Mouse (Mus musculus) CH12.LX (cell line): Measurements from ENCODE around the gene 6030408B16Rik. TPM values are rescaled to one million over a fixed set of nuclear protein-coding genes. Genes with fewer than 3 reads are reported as not detected.

Experiments used
- DNase-seq: peaks from one replicate; pipeline ENCODE4 v3.0.0-alpha.2; 2013; ENCODE audit errors: extremely low read depth
- H3K27ac ChIP-seq: 2 replicates; pipeline ENCODE4 v1.5.1; 2012; ENCODE audit warnings: low read depth, mild to moderate bottlenecking, control low read depth, moderate library complexity; ENCODE audit not compliant: insufficient read depth
- H3K27me3 ChIP-seq: replicated peaks from 2 replicates; pipeline ENCODE3; 2012; ENCODE audit warnings: inconsistent platforms
- H3K36me3 ChIP-seq, 2 experiments: replicated peaks in 1 of 2; 2 replicates each; pipeline versions ENCODE3 to v1.6.1; 2012; ENCODE audit warnings: inconsistent platforms in 1 of 2, low read length in 1 of 2, mild to moderate bottlenecking in 1 of 2, mixed read lengths in 1 of 2, moderate library complexity in 1 of 2; ENCODE audit not compliant: control insufficient read depth in 1 of 2, insufficient read depth in 1 of 2
- H3K4me1 ChIP-seq, 2 experiments: 2 replicates each; pipeline ENCODE4 v1.6.1; 2012; ENCODE audit warnings: inconsistent platforms in 1 of 2, moderate library complexity in 1 of 2; ENCODE audit not compliant: insufficient read depth in 2 of 2, control insufficient read depth in 1 of 2
- H3K4me2 ChIP-seq: 2 replicates; pipeline ENCODE4 v1.6.1; 2012; ENCODE audit warnings: low read depth, mild to moderate bottlenecking, control low read depth; ENCODE audit not compliant: poor library complexity, insufficient read depth, severe bottlenecking
- H3K4me3 ChIP-seq, 3 experiments: fragments of 150-350 bp in 1 of 3; sonication (generic) in 1 of 3; replicated peaks in 1 of 3; 2 replicates each; pipeline versions ENCODE3 to v1.5.1; 2011 to 2012; ENCODE audit warnings: low read depth in 2 of 3, low read length in 2 of 3, mild to moderate bottlenecking in 2 of 3, moderate library complexity in 2 of 3, control low read depth in 1 of 3, improper control_type of control experiment in 1 of 3, inconsistent platforms in 1 of 3, mixed read lengths in 1 of 3; ENCODE audit not compliant: poor library complexity in 1 of 3
- H3K79me2 ChIP-seq: replicated peaks from 2 replicates; pipeline ENCODE4 v1.6.1; 2012; ENCODE audit warnings: mild to moderate bottlenecking, moderate library complexity; ENCODE audit not compliant: control insufficient read depth, poor library complexity, insufficient read depth, severe bottlenecking; ENCODE audit errors: extremely low read depth
- H3K9ac ChIP-seq: 2 replicates; pipeline ENCODE4 v1.6.1; 2012; ENCODE audit warnings: low read depth, mild to moderate bottlenecking, control low read depth, moderate library complexity; ENCODE audit not compliant: insufficient read depth
- H3K9me3 ChIP-seq: replicated peaks from 2 replicates; pipeline ENCODE3; 2012; ENCODE audit warnings: low read length, inconsistent platforms, mixed read lengths
- BHLHE40 ChIP-seq: IDR thresholded peaks from 2 replicates; pipeline ENCODE4 v1.6.1; 2011; ENCODE audit warnings: mild to moderate bottlenecking, low read depth, low read length, improper control_type of control experiment
- CHD2 ChIP-seq: IDR thresholded peaks from 2 replicates; pipeline ENCODE4 v1.6.1; 2011; ENCODE audit warnings: low read length, improper control_type of control experiment
- CTCF ChIP-seq, 2 experiments: IDR thresholded peaks in 1 of 2; conservative IDR thresholded peaks in 1 of 2; 2 replicates each; pipeline ENCODE4 v1.5.1; 2011 to 2012; ENCODE audit warnings: low read depth in 2 of 2, low read length in 2 of 2, improper control_type of control experiment in 1 of 2, inconsistent platforms in 1 of 2, mild to moderate bottlenecking in 1 of 2, moderate library complexity in 1 of 2
- E2F4 ChIP-seq: IDR thresholded peaks from 2 replicates; pipeline ENCODE4 v1.6.1; 2011; ENCODE audit warnings: low read depth, low read length, improper control_type of control experiment; ENCODE audit not compliant: insufficient replicate concordance
- EP300 ChIP-seq: IDR thresholded peaks from 2 replicates; pipeline ENCODE4 v1.6.1; 2011; ENCODE audit warnings: low read length, improper control_type of control experiment
- ETS1 ChIP-seq: conservative IDR thresholded peaks from 2 replicates; pipeline ENCODE4 v1.6.1; 2012; ENCODE audit warnings: low read depth, mild to moderate bottlenecking, inconsistent platforms, low read length, improper control_type of control experiment, moderate library complexity
- HCFC1 ChIP-seq: IDR thresholded peaks from 2 replicates; pipeline ENCODE4 v1.6.1; 2012; ENCODE audit warnings: low read depth, mild to moderate bottlenecking, inconsistent platforms, low read length, improper control_type of control experiment
- IRF4 ChIP-seq: IDR thresholded peaks from 2 replicates; pipeline ENCODE4 v1.6.1; 2014; ENCODE audit warnings: low read depth, mild to moderate bottlenecking, inconsistent platforms, low read length, improper control_type of control experiment
- JUND ChIP-seq: conservative IDR thresholded peaks from 2 replicates; pipeline ENCODE4 v1.6.1; 2011; ENCODE audit warnings: low read depth, low read length, improper control_type of control experiment
- MAFK ChIP-seq: IDR thresholded peaks from 2 replicates; pipeline ENCODE4 v1.6.1; 2011; ENCODE audit warnings: low read length, improper control_type of control experiment; ENCODE audit not compliant: insufficient replicate concordance
- MAX ChIP-seq: IDR thresholded peaks from 2 replicates; pipeline ENCODE4 v1.6.1; 2011; ENCODE audit warnings: low read length, improper control_type of control experiment
- MAZ ChIP-seq: IDR thresholded peaks from 2 replicates; pipeline ENCODE4 v1.6.1; 2012; ENCODE audit warnings: low read depth, mild to moderate bottlenecking, inconsistent platforms, low read length, improper control_type of control experiment, moderate library complexity
- MXI1 ChIP-seq: IDR thresholded peaks from 2 replicates; pipeline ENCODE4 v1.6.1; 2011; ENCODE audit warnings: mild to moderate bottlenecking, low read depth, low read length, improper control_type of control experiment
- MYC ChIP-seq: IDR thresholded peaks from 2 replicates; pipeline ENCODE4 v1.6.1; 2011; ENCODE audit warnings: low read depth, mild to moderate bottlenecking, improper control_type of control experiment, low read length
- NRF1 ChIP-seq: IDR thresholded peaks from 2 replicates; pipeline ENCODE4 v1.6.1; 2014; ENCODE audit warnings: low read depth, mild to moderate bottlenecking, inconsistent platforms, low read length, improper control_type of control experiment, moderate library complexity
- PAX5 ChIP-seq: IDR thresholded peaks from 2 replicates; pipeline ENCODE4 v1.6.1; 2012; ENCODE audit warnings: low read length, inconsistent platforms, mixed read lengths
- RCOR1 ChIP-seq: conservative IDR thresholded peaks from 2 replicates; pipeline ENCODE4 v1.6.1; 2012; ENCODE audit warnings: low read depth, mild to moderate bottlenecking, inconsistent platforms, low read length, improper control_type of control experiment
- SMC3 ChIP-seq: IDR thresholded peaks from 2 replicates; pipeline ENCODE4 v1.6.1; 2011; ENCODE audit warnings: low read depth, low read length, improper control_type of control experiment
- TBP ChIP-seq: conservative IDR thresholded peaks from 2 replicates; pipeline ENCODE4 v1.6.1; 2011; ENCODE audit warnings: low read depth, low read length, improper control_type of control experiment
- UBTF ChIP-seq: IDR thresholded peaks from 2 replicates; pipeline ENCODE4 v1.6.1; 2012; ENCODE audit warnings: low read depth, mild to moderate bottlenecking, inconsistent platforms, low read length, improper control_type of control experiment, moderate library complexity
- USF2 ChIP-seq: conservative IDR thresholded peaks from 2 replicates; pipeline ENCODE4 v1.6.1; 2011; ENCODE audit warnings: low read depth, low read length, improper control_type of control experiment
- ZC3H11A ChIP-seq: IDR thresholded peaks from 2 replicates; pipeline ENCODE4 v1.6.1; 2012; ENCODE audit warnings: low read depth, mild to moderate bottlenecking, inconsistent platforms, low read length, improper control_type of control experiment
- ZKSCAN1 ChIP-seq: IDR thresholded peaks from 2 replicates; pipeline ENCODE4 v1.6.1; 2012; ENCODE audit warnings: low read depth, inconsistent platforms, low read length, improper control_type of control experiment, borderline replicate concordance
- ZMIZ1 ChIP-seq: IDR thresholded peaks from 2 replicates; pipeline ENCODE4 v1.6.1; 2012; ENCODE audit warnings: low read depth, mild to moderate bottlenecking, inconsistent platforms, low read length, improper control_type of control experiment
- dilution Hi-C: fragments of 300-500 bp; cut with MboI; formaldehyde crosslinking; loops from 2 replicates; pipeline ENCODE4 v1.14.3; 2020; ENCODE audit warnings: low sequenced_read_pairs; ENCODE audit not compliant: extremely low pct_unique_long_range_greater_than_20kb, extremely low pct_ligation_motif_present
- in situ Hi-C: fragments of 300-500 bp; cut with MboI; formaldehyde crosslinking; loops from 3 replicates; pipeline ENCODE4 v1.14.3; 2019; ENCODE audit warnings: low sequenced_read_pairs, low pct_ligation_motif_present, low pct_unique_long_range_greater_than_20kb, mixed read lengths
- polyA plus RNA-seq: library from polyadenylated mRNA; unstranded; fragments of >175 nt; gene quantifications from 2 replicates; pipeline ENCODE4 v1.2.1, GENCODE M21; 2012; ENCODE audit warnings: low read depth; ENCODE audit not compliant: insufficient read length
- total RNA-seq, 2 experiments: library from RNA; depleted of rRNA; stranded (reverse); fragments of 300-350 nt in 1 of 2; fragments of >200 nt in 1 of 2; gene quantifications; 2 replicates each; pipeline ENCODE4 v1.2.3; 2012 to 2014

The 6030408B16Rik gene
- total and polyA plus RNA-seq, 3 experiments: 0.13 to 0.17 TPM; not detected in 1

GRCm38 (mm10) chr15:101292012-101292411, 1.0 kb upstream of the 6030408B16Rik start:
- H3K4me3 ChIP-seq: no peak overlapping the region
- no peak for TF ChIP-seq CTCF (conservative IDR thresholded peaks at IDR 0.05 in 1 of 2, IDR thresholded peaks at IDR 0.05 in 1 of 2; ENCODE audit: low read depth in 2 of 2, low read length in 2 of 2)
- no peak for TF ChIP-seq ZC3H11A
- no peak for TF ChIP-seq PAX5
- no peak for TF ChIP-seq RCOR1
- TF ChIP-seq ZKSCAN1: no peak
- TF ChIP-seq UBTF: no peak
- TF ChIP-seq MAZ: no peak
- no peak for TF ChIP-seq USF2
- no peak for TF ChIP-seq NRF1
- TF ChIP-seq SMC3: no peak
- no peaks in the 10 kb centered on the region for H3K9me3 ChIP-seq
- H3K27me3 ChIP-seq: no peaks in the 10 kb centered on the region
- dilution Hi-C loops (no loop called here), in situ Hi-C loops (no loop called here)
- H3K36me3 ChIP-seq: peaks cover 39 to 63% of the 10 kb centered on the region in 2 experiments
- no peak overlapping the region for H3K9ac ChIP-seq
- H3K79me2 ChIP-seq: no peaks in the 10 kb centered on the region
- no peak overlapping the region for H3K27ac ChIP-seq
- DNase-seq: no peak
- no peak overlapping the region for H3K4me2 ChIP-seq
- peaks cover 3 to 5% of the 10 kb centered on the region in 2 experiments; a peak in 2 of 4 replicates for H3K4me1 ChIP-seq

- dilution Hi-C loops (no loop called here), in situ Hi-C loops (no loop called here)
- Histone ChIP-seq H3K79me2 (no peaks in the 10 kb centered on the region), H3K9ac (no peak overlapping the region), H3K36me3 (peaks cover 23 to 40% of the 10 kb centered on the region in 2 experiments), H3K9me3 (no peaks in the 10 kb centered on the region), H3K4me1 (peaks cover 3 to 5% of the 10 kb centered on the region in 2 experiments; a peak in 1 of 4 replicates), H3K4me3 (no peak overlapping the region), H3K27ac (no peak overlapping the region), H3K4me2 (no peak overlapping the region), H3K27me3 (no peaks in the 10 kb centered on the region)
- TF ChIP-seq MAX: no peak
- DNase-seq: no peak
Measured at GRCm38 (mm10) chr15:101294028-101294894, 1.2 kb downstream of the 6030408B16Rik start.

- dilution Hi-C loops (no loop called here), in situ Hi-C loops (no loop called here)
- DNase-seq: no peak
- Histone ChIP-seq H3K9me3 (no peaks in the 10 kb centered on the region), H3K4me1 (peaks cover 3 to 5% of the 10 kb centered on the region in 2 experiments; a peak in 1 of 4 replicates), H3K4me2 (no peak overlapping the region), H3K79me2 (no peaks in the 10 kb centered on the region), H3K36me3 (peaks cover 15 to 32% of the 10 kb centered on the region in 2 experiments), H3K27me3 (no peaks in the 10 kb centered on the region), H3K4me3 (no peak overlapping the region), H3K27ac (no peak overlapping the region), H3K9ac (no peak overlapping the region)
- no peak for TF ChIP-seq MXI1
- TF ChIP-seq MAFK: no peak
- TF ChIP-seq CTCF (conservative IDR thresholded peaks at IDR 0.05 in 1 of 2, IDR thresholded peaks at IDR 0.05 in 1 of 2; ENCODE audit: low read depth in 2 of 2, low read length in 2 of 2): no peak
- no peak for TF ChIP-seq MYC
- TF ChIP-seq ETS1: no peak
- TF ChIP-seq IRF4: no peak
- no peak for TF ChIP-seq TBP
- TF ChIP-seq BHLHE40: no peak
- no peak for TF ChIP-seq JUND
- TF ChIP-seq ZMIZ1: no peak
- no peak for TF ChIP-seq CHD2
- no peak for TF ChIP-seq E2F4
- TF ChIP-seq PAX5: no peak
- no peak for TF ChIP-seq HCFC1
- no peak for TF ChIP-seq EP300
- no peak for TF ChIP-seq ZKSCAN1
- TF ChIP-seq USF2: no peak
- no peak for TF ChIP-seq UBTF
Measured at GRCm38 (mm10) chr15:101295106-101295505, 2.1 kb downstream of the 6030408B16Rik start.
